Mouse (Mus musculus) liver, embryonic 11.5 days (tissue): ENCODE results near the gene Rnaseh2a. TPM values are rescaled to one million over a fixed set of nuclear protein-coding genes. Genes with fewer than 3 reads are reported as not detected.

Experiments used
- ATAC-seq: fragments of 200-750 bp; cut with Nextera tagmentation; replicated peaks from 2 replicates; pipeline ENCODE4 v1.8.0; 2017; ENCODE audit warnings: moderate number of reproducible peaks, mild to moderate bottlenecking, moderate TSS enrichment, moderate library complexity; ENCODE audit not compliant: low FRiP score
- DNase-seq: peaks from one replicate; pipeline ENCODE4 v3.0.0-alpha.2; 2017; ENCODE audit warnings: low spot score
- H3K27ac ChIP-seq: fragments of 300-500 bp; sonication (generic); 2 replicates; pipeline ENCODE4 v1.5.1; 2014; ENCODE audit warnings: mild to moderate bottlenecking, low read depth, low read length, control low read depth
- H3K27me3 ChIP-seq: fragments of 300-500 bp; sonication (generic); replicated peaks from 2 replicates; pipeline ENCODE4 v1.6.1; 2014; ENCODE audit warnings: low read length, mixed read lengths; ENCODE audit not compliant: control insufficient read depth, insufficient read depth
- H3K36me3 ChIP-seq: fragments of 300-500 bp; sonication (generic); 2 replicates; pipeline ENCODE4 v1.6.1; 2014; ENCODE audit warnings: mild to moderate bottlenecking, low read length, moderate library complexity, mixed read lengths; ENCODE audit not compliant: control insufficient read depth, insufficient read depth
- H3K4me1 ChIP-seq: fragments of 300-500 bp; sonication (generic); replicated peaks from 2 replicates; pipeline ENCODE4 v1.6.1; 2014; ENCODE audit warnings: low read length, mixed read lengths; ENCODE audit not compliant: control insufficient read depth, insufficient read depth
- H3K4me2 ChIP-seq: fragments of 300-500 bp; sonication (generic); 2 replicates; pipeline ENCODE4 v1.6.1; 2014; ENCODE audit warnings: mild to moderate bottlenecking, control low read depth, moderate library complexity
- H3K4me3 ChIP-seq: fragments of 300-500 bp; sonication (generic); 2 replicates; pipeline ENCODE4 v1.5.1; 2014; ENCODE audit warnings: low read depth, low read length, control low read depth
- H3K9ac ChIP-seq: fragments of 300-500 bp; sonication (generic); 2 replicates; pipeline ENCODE4 v1.6.1; 2014; ENCODE audit warnings: low read depth, low read length, control low read depth
- H3K9me3 ChIP-seq: fragments of 300-500 bp; sonication (generic); 2 replicates; pipeline ENCODE4 v1.6.1; 2016; ENCODE audit warnings: low read length, inconsistent platforms, mixed read lengths; ENCODE audit not compliant: control insufficient read depth
- WGBS: fragments of 180-500 bp; shearing (Covaris S2); extraction: QIAGEN DNeasy Blood & Tissue Kit; methylation state at CpG from one replicate; pipeline ENCODE4 v1.1.7; 2014; 5-methylcytosine and 5-hydroxymethylcytosine counted together
- polyA plus RNA-seq: library from polyadenylated mRNA; unstranded; fragments of >200 nt; fragmentation: Nextera tagmentation; extraction: Ambion mirVana; gene quantifications from 2 replicates; pipeline ENCODE4 v1.2.1, GENCODE M21; 2014

Rnaseh2a gene
- polyA plus RNA-seq, 1 experiment from 2014 or later, result 197 TPM

GRCm38 (mm10) chr8:84979599-84980421 is 10.2 kb upstream of the Rnaseh2a start:
- peak; percentile 53 for ATAC-seq
- H3K4me2 ChIP-seq, result peak overlapping the region; percentile 99
- 2% methylated on average over 42 of the region's 42 CpGs for WGBS

GRCm38 (mm10) chr8:84978248-84978940 is 8.8 kb upstream of the Rnaseh2a start, which contains the start of gene Junb:
Gene Junb, minus strand, starts transcription at chr8:84978718.
- under 1% methylated on average over 63 of the region's 63 CpGs for WGBS
- H3K4me3 ChIP-seq, result peak within 1 kb of the TSS; percentile 78
- H3K36me3 ChIP-seq, result peaks cover 16% of the 10 kb centered on the region; the same call in 1 of the 2 replicates
- H3K27ac ChIP-seq, result peak within 1 kb of the TSS; percentile 96
- H3K9me3 ChIP-seq, result no peaks in the 10 kb centered on the region
- DNase-seq (peak; percentile 92), ATAC-seq (peak; percentile 57)
- no peaks in the 10 kb centered on the region for H3K27me3 ChIP-seq
- peak within 1 kb of the TSS; percentile 86 for H3K9ac ChIP-seq
- peak within 1 kb of the TSS; percentile 99 for H3K4me2 ChIP-seq
- H3K4me1 ChIP-seq, result peaks cover 62% of the 10 kb centered on the region

More at GRCm38 (mm10) chr8:84979599-84980421, 10.2 kb upstream of the Rnaseh2a start:
- Histone ChIP-seq H3K36me3 (peaks cover 4% of the 10 kb centered on the region; the same call in 1 of the 2 replicates), H3K4me1 (peaks cover 70% of the 10 kb centered on the region), H3K27ac (peak overlapping the region; percentile 59), H3K9me3 (no peaks in the 10 kb centered on the region), H3K27me3 (no peaks in the 10 kb centered on the region), H3K4me3 (peak overlapping the region; percentile 78), H3K9ac (peak overlapping the region; percentile 62)
- DNase-seq, result peak; percentile 90

GRCm38 (mm10) chr8:84977435-84978247 is 8.1 kb upstream of the Rnaseh2a start:
- H3K9me3 ChIP-seq, result no peaks in the 10 kb centered on the region
- ATAC-seq, result no peak
- peaks cover 22% of the 10 kb centered on the region; the same call in 1 of the 2 replicates for H3K36me3 ChIP-seq
- H3K27ac ChIP-seq, result peak overlapping the region; percentile 96
- H3K4me3 ChIP-seq, result peak overlapping the region; percentile 78
- peak overlapping the region; percentile 99 for H3K4me2 ChIP-seq
- H3K9ac ChIP-seq, result peak overlapping the region; percentile 86
- H3K4me1 ChIP-seq, result peaks cover 64% of the 10 kb centered on the region
- peak; percentile 79 for DNase-seq
- H3K27me3 ChIP-seq, result no peaks in the 10 kb centered on the region
- WGBS, result under 1% methylated on average over 70 of the region's 70 CpGs

GRCm38 (mm10) chr8:84976763-84977434 is 7.3 kb upstream of the Rnaseh2a start:
- no peak for ATAC-seq
- DNase-seq, result peak; percentile 49
- H3K27ac ChIP-seq, result peak overlapping the region; percentile 96
- H3K4me3 ChIP-seq, result peak overlapping the region; percentile 78
- peaks cover 26% of the 10 kb centered on the region; the same call in 1 of the 2 replicates for H3K36me3 ChIP-seq
- WGBS, result 2% methylated on average over 25 of the region's 25 CpGs
- H3K4me1 ChIP-seq, result peaks cover 63% of the 10 kb centered on the region
- peak overlapping the region; percentile 86 for H3K9ac ChIP-seq
- no peaks in the 10 kb centered on the region for H3K9me3 ChIP-seq
- no peaks in the 10 kb centered on the region for H3K27me3 ChIP-seq
- peak overlapping the region; percentile 99 for H3K4me2 ChIP-seq

- Histone ChIP-seq H3K4me1 (peaks cover 66% of the 10 kb centered on the region), H3K9me3 (no peaks in the 10 kb centered on the region), H3K4me3 (peak overlapping the region; percentile 78), H3K27ac (peak overlapping the region; percentile 96), H3K27me3 (no peaks in the 10 kb centered on the region), H3K36me3 (peaks cover 33% of the 10 kb centered on the region), H3K4me2 (peak overlapping the region; percentile 99), H3K9ac (peak overlapping the region; percentile 86)
- peak; percentile 79 for ATAC-seq
- WGBS, result under 1% methylated on average over 59 of the region's 61 CpGs
- peak; percentile 92 for DNase-seq
Measured at GRCm38 (mm10) chr8:84976031-84976762, 6.6 kb upstream of the Rnaseh2a start.

GRCm38 (mm10) chr8:84975434-84975833 is 5.9 kb upstream of the Rnaseh2a start:
- no peak for ATAC-seq
- Histone ChIP-seq H3K4me1 (peaks cover 66% of the 10 kb centered on the region), H3K36me3 (peaks cover 38% of the 10 kb centered on the region), H3K4me3 (peak overlapping the region; percentile 78), H3K27me3 (no peaks in the 10 kb centered on the region), H3K27ac (peak overlapping the region; percentile 96), H3K9me3 (no peaks in the 10 kb centered on the region), H3K9ac (peak overlapping the region; percentile 37; the same call in 1 of the 2 replicates), H3K4me2 (peak overlapping the region; percentile 99)
- WGBS, result 26% methylated on average over 7 of the region's 7 CpGs
- DNase-seq, result peak; percentile 69

GRCm38 (mm10) chr8:84974543-84975142 is 5.1 kb upstream of the Rnaseh2a start:
- Histone ChIP-seq H3K4me1 (peaks cover 60% of the 10 kb centered on the region), H3K27ac (peak overlapping the region; percentile 96), H3K4me3 (peak overlapping the region; percentile 78), H3K36me3 (peaks cover 38% of the 10 kb centered on the region), H3K9me3 (no peaks in the 10 kb centered on the region), H3K27me3 (no peaks in the 10 kb centered on the region), H3K9ac (peak overlapping the region; percentile 37), H3K4me2 (peak overlapping the region; percentile 99)
- DNase-seq (no peak), ATAC-seq (no peak)
- WGBS, result 79% methylated on average over 8 of the region's 8 CpGs
